Mouse (Mus musculus) stomach, embryonic 16.5 days (tissue): ENCODE results near the gene Edem1. TPM values are rescaled to one million over a fixed set of nuclear protein-coding genes. Genes with fewer than 3 reads are reported as not detected.

ENCODE experiments used
- ATAC-seq: fragments of 200-750 bp; cut with Nextera tagmentation; 2 replicates; pipeline ENCODE4 v1.8.0; 2017; ENCODE audit warnings: moderate number of reproducible peaks, moderate TSS enrichment; ENCODE audit not compliant: insufficient read depth, low FRiP score
- H3K27ac ChIP-seq: fragments of 300-500 bp; sonication (generic); 2 replicates; pipeline ENCODE4 v1.5.1; 2014; ENCODE audit warnings: low read length
- H3K27me3 ChIP-seq: fragments of 300-500 bp; sonication (generic); 2 replicates; pipeline ENCODE4 v1.6.1; 2014; ENCODE audit warnings: low read length, control low read depth, mixed read lengths; ENCODE audit not compliant: control insufficient read depth, insufficient read depth
- H3K36me3 ChIP-seq: fragments of 300-500 bp; sonication (generic); 2 replicates; pipeline ENCODE4 v1.6.1; 2014; ENCODE audit warnings: low read length; ENCODE audit not compliant: control insufficient read depth, insufficient read depth
- H3K4me1 ChIP-seq: fragments of 300-500 bp; sonication (generic); 2 replicates; pipeline ENCODE4 v1.6.1; 2014; ENCODE audit warnings: low read length, control low read depth, mixed read lengths; ENCODE audit not compliant: control insufficient read depth, insufficient read depth
- H3K4me2 ChIP-seq: fragments of 300-500 bp; sonication (generic); 2 replicates; pipeline ENCODE4 v1.6.1; 2014; ENCODE audit warnings: low read depth, low read length, mixed read lengths
- H3K4me3 ChIP-seq: fragments of 300-500 bp; sonication (generic); replicated peaks from 2 replicates; pipeline ENCODE4 v1.5.1; 2014; ENCODE audit warnings: mild to moderate bottlenecking, low read length
- H3K9ac ChIP-seq: fragments of 300-500 bp; sonication (generic); 2 replicates; pipeline ENCODE4 v1.6.1; 2014; ENCODE audit warnings: low read length
- H3K9me3 ChIP-seq: fragments of 300-500 bp; sonication (generic); replicated peaks from 2 replicates; pipeline ENCODE4 v1.6.1; 2016; ENCODE audit warnings: low read length, control low read depth; ENCODE audit not compliant: control insufficient read depth
- WGBS: fragments of 180-500 bp; shearing (Covaris S2); extraction: QIAGEN DNeasy Blood & Tissue Kit; methylation state at CpG from one replicate; pipeline ENCODE4 v1.1.7; 2014; 5-methylcytosine and 5-hydroxymethylcytosine counted together
- polyA plus RNA-seq: library from polyadenylated mRNA; unstranded; fragments of >200 nt; fragmentation: Nextera tagmentation; extraction: Ambion mirVana; gene quantifications from 2 replicates; pipeline ENCODE4 v1.2.1, GENCODE M21; 2015

Gene Edem1
- polyA plus RNA-seq, 1 experiment from 2014 or later = 49.0 TPM

DNA sequence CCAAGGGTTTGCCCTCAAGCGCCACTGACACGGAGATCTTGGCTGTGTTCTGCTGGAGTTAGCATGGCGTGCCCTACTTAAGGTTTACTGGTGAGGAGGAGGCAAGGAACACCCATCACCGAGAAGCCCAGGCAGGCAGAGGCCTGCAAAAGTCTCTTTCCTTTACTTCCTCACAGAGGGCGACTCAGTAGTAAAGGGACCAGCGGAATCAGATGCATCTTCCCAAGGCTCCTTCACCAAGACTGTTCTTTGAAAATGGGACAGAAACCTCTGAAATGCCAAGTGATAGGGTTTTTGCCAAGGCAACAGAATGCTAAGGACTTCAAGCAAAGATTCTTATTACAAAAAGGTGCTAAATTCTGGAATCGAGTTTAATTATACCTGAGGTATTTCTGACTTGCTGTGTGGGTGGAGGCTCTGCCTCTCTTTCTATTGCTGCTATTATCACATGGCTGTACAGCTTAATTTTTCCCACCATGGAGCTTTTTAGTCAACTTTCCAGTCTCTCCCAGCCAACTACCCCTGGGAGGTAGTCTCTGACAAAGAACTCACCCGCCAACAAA is 68.2 kb downstream of the Edem1 start:
- no peak overlapping the region for H3K9ac ChIP-seq
- no peak overlapping the region for H3K4me3 ChIP-seq
- no peak overlapping the region for H3K27ac ChIP-seq
- H3K4me2 ChIP-seq = no peak overlapping the region
- no peaks in the 10 kb centered on the region for H3K9me3 ChIP-seq
- H3K36me3 ChIP-seq = no peaks in the 10 kb centered on the region
- no peaks in the 10 kb centered on the region for H3K27me3 ChIP-seq
- ATAC-seq = no peak
- H3K4me1 ChIP-seq = no peaks in the 10 kb centered on the region
- 79% methylated on average over 8 of the region's 8 CpGs for WGBS

DNA sequence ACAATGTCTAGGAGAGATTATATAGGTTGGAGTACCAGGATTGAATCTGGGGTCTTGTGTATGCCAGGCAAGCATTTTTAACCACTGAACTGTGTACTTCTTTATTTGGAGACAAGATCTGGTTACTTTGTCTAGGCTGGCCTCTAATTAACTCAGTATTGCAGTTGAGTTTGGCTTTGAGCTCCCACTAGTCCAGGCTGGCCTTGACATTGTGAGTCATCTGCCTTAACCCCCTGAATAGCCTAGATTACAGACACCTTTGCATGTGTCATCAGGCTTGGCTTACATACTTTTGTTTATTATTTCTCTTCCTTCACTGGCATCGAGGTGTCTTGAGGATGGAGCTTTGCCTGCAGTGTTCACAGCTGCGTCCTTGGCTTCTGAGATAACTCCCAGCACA is 70.8 kb downstream of the Edem1 start:
- H3K4me2 ChIP-seq = no peak overlapping the region
- no peaks in the 10 kb centered on the region for H3K4me1 ChIP-seq
- no peaks in the 10 kb centered on the region for H3K36me3 ChIP-seq
- 53% methylated on average over 2 of the region's 2 CpGs for WGBS
- H3K9ac ChIP-seq = no peak overlapping the region
- H3K9me3 ChIP-seq = no peaks in the 10 kb centered on the region
- ATAC-seq = no peak
- no peak overlapping the region for H3K4me3 ChIP-seq
- no peaks in the 10 kb centered on the region for H3K27me3 ChIP-seq
- H3K27ac ChIP-seq = no peak overlapping the region

DNA sequence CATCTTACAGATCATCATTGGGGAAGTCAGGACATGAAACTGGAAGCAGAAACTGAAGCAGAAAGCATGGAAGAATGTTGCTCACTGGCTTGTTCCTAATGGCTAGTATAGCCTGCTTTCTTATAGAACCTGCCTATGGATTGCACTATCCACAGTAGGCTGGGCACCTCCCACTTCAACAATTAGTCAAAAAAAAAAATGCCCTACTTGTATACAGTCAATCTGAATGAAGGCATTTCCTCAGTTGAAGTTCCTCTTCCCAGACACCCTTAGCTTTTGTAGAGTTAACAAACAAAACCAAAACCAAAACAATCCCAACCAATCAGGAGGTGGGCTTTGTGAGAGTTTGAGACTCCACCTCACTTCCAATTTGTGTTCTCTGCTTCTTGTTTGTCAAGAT is 73.7 kb downstream of the Edem1 start:
- Histone ChIP-seq H3K4me3 (no peak overlapping the region), H3K4me2 (no peak overlapping the region), H3K27ac (no peak overlapping the region), H3K27me3 (no peaks in the 10 kb centered on the region), H3K36me3 (no peaks in the 10 kb centered on the region), H3K9me3 (no peaks in the 10 kb centered on the region), H3K9ac (no peak overlapping the region), H3K4me1 (no peaks in the 10 kb centered on the region)
- ATAC-seq = no peak

DNA sequence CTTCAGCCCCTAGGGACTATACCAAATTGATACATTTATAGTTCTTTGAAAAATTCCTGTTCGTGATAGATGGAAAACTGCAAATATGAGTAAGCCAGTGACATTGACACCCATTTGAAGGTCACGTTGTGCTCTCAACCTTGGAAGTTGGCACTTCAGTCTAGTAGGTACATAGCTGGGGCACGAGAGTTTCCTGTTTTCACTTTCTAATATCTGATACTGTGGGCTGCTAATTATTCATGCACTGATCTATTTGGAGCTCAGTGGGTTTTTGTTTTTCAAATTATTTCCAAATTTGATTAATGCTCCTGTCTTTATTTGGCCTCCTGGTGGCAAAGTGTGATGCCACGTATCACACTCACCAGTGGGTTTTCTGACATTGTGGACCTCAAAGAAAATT is 74.8 kb downstream of the Edem1 start:
- H3K36me3 ChIP-seq = no peaks in the 10 kb centered on the region
- H3K4me3 ChIP-seq = no peak overlapping the region
- no peak overlapping the region for H3K27ac ChIP-seq
- H3K4me1 ChIP-seq = no peaks in the 10 kb centered on the region
- no peaks in the 10 kb centered on the region for H3K9me3 ChIP-seq
- ATAC-seq = no peak
- 78% methylated on average over 4 of the region's 4 CpGs for WGBS
- no peak overlapping the region for H3K9ac ChIP-seq
- H3K27me3 ChIP-seq = no peaks in the 10 kb centered on the region
- H3K4me2 ChIP-seq = no peak overlapping the region

DNA sequence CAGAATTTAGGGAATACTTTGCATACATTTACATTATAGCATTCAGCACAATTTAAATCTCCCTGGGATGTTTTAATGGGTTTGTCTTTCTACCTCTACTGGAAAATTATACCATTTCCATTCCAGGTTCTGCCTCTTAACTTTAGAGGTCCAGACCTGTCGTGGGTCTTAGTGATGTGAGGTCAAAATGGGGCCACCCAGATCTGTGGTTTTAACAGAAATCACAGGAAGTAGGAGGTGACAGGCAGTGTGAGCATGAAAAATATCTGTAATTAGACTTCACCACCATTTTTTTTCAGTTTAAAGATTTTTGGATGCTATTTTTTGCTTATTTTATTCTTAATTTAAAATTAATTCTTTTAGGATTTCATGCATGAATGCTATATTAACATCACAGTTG is 78.1 kb downstream of the Edem1 start:
- ATAC-seq = no peak
- 43% methylated on average over 1 of the region's 1 CpGs for WGBS
- Histone ChIP-seq H3K4me3 (no peak overlapping the region), H3K36me3 (no peaks in the 10 kb centered on the region), H3K4me2 (no peak overlapping the region), H3K9ac (no peak overlapping the region), H3K27me3 (no peaks in the 10 kb centered on the region), H3K27ac (no peak overlapping the region), H3K9me3 (no peaks in the 10 kb centered on the region), H3K4me1 (no peaks in the 10 kb centered on the region)

Other genes with a start within 250 kb of the Edem1 start
- 39.6 and 47.5 TPM in 2 replicates for gene Bhlhe40, start 168.0 kb upstream of the Edem1 start, polyA plus RNA-seq
- gene Arl8b, start 45.5 kb upstream of the Edem1 start, polyA plus RNA-seq = 92.3 and 94.1 TPM in 2 replicates